Mouse (Mus musculus) lung, embryonic 14.5 days (tissue): Measurements from ENCODE around the gene Trappc5. TPM values are rescaled to one million over a fixed set of nuclear protein-coding genes. Genes with fewer than 3 reads are reported as not detected.

Source experiments
- ATAC-seq: fragments of 200-750 bp; cut with Nextera tagmentation; 2 replicates; pipeline ENCODE4 v1.8.0; 2017; ENCODE audit warnings: mild to moderate bottlenecking, moderate TSS enrichment, moderate library complexity; ENCODE audit not compliant: insufficient read depth
- DNase-seq: peaks from one replicate; pipeline ENCODE4 v3.0.0-alpha.2; 2015
- H3K27ac ChIP-seq: fragments of 300-500 bp; sonication (generic); 2 replicates; pipeline ENCODE4 v1.5.1; 2014; ENCODE audit warnings: low read depth, mild to moderate bottlenecking, moderate library complexity
- H3K27me3 ChIP-seq: fragments of 300-500 bp; sonication (generic); 2 replicates; pipeline ENCODE4 v1.6.1; 2014; ENCODE audit warnings: low read length, control low read depth; ENCODE audit not compliant: insufficient read depth
- H3K36me3 ChIP-seq: fragments of 300-500 bp; sonication (generic); 2 replicates; pipeline ENCODE4 v1.6.1; 2014; ENCODE audit warnings: control low read depth; ENCODE audit not compliant: insufficient read depth
- H3K4me1 ChIP-seq: fragments of 300-500 bp; sonication (generic); 2 replicates; pipeline ENCODE4 v1.6.1; 2014; ENCODE audit warnings: antibody characterized with exemption, control low read depth; ENCODE audit not compliant: insufficient read depth
- H3K4me2 ChIP-seq: fragments of 300-500 bp; sonication (generic); 2 replicates; pipeline ENCODE4 v1.6.1; 2014; ENCODE audit warnings: mild to moderate bottlenecking
- H3K4me3 ChIP-seq: fragments of 300-500 bp; sonication (generic); 2 replicates; pipeline ENCODE4 v1.5.1; 2014; ENCODE audit warnings: low read depth, low read length
- H3K9ac ChIP-seq: fragments of 300-500 bp; sonication (generic); 2 replicates; pipeline ENCODE4 v1.6.1; 2014
- H3K9me3 ChIP-seq: fragments of 300-500 bp; sonication (generic); 2 replicates; pipeline ENCODE4 v1.6.1; 2016; ENCODE audit warnings: low read depth, low read length, control low read depth
- CTCF ChIP-seq: IDR thresholded peaks from 2 replicates; pipeline ENCODE4 v1.5.1; 2016; ENCODE audit warnings: antibody characterized with exemption, low read depth
- WGBS: fragments of 180-500 bp; shearing (Covaris S2); extraction: QIAGEN DNeasy Blood & Tissue Kit; methylation state at CpG from one replicate; pipeline ENCODE4 v1.1.7; 2014; 5-methylcytosine and 5-hydroxymethylcytosine counted together
- polyA plus RNA-seq: library from polyadenylated mRNA; unstranded; fragments of >200 nt; fragmentation: Nextera tagmentation; extraction: Ambion mirVana; gene quantifications from 2 replicates; pipeline ENCODE4 v1.2.1, GENCODE M21; 2014

The Trappc5 gene
- polyA plus RNA-seq, 1 experiment from 2014 or later = 29.7 TPM

DNA sequence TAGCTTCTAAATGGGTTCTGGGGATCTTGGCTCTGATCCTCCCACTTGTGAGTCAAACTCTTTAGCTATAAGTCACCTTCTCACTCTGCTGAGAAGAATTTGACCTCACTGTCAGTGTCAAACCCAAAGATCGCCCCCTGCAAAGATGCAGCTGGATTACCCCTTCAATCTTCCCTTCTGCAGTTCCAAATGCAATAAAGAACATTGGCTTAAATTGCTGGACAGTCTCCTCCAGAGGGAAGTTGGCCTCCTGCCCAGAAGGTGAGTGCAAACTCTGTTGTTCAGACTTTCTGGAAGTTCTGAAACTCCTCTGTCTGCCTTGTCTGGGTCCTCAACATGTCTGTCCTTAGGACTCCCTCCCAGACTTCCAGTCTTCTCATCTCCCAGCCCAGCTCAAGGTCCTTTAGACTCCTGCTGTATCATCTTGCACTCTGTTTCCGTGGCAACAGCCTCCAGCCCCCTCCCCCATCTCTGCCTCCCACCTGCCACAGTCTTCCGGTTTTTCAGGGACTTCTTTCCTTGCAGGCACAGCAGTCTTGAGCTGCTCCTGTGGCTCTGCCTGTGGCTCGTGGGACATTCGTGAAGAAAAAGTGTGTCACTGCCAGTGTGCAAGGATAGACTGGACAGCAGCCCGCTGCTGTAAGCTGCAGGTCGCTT, 19.2 kb upstream of the Trappc5 start:
- 16% methylated on average over 7 of the region's 7 CpGs for WGBS
- Histone ChIP-seq H3K4me1 (no peaks in the 10 kb centered on the region), H3K27me3 (no peaks in the 10 kb centered on the region), H3K9ac (no peak overlapping the region), H3K4me2 (no peak overlapping the region), H3K27ac (no peak overlapping the region), H3K36me3 (no peaks in the 10 kb centered on the region), H3K4me3 (no peak overlapping the region), H3K9me3 (no peaks in the 10 kb centered on the region)
- ATAC-seq (no peak), DNase-seq (peak; percentile 6)
- TF ChIP-seq CTCF = no peak

DNA sequence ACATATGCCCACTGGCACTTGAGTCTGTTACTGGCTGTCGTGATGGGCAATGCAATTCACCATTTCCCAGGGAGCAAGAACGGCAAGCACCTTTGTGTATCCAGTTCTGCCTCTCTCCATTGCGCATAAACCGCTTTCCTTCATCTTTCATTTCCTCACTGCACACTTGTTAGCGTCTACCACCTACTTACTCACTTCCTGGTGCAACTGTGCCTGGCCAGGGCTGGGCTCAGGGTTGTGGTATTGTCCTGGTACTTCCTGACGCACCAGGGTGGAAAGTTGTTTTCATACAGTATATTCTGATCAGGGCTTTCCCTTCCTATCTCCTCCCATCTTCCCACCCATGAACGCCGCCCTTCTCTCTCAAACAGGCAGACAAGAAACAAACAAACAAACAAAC, 15.2 kb upstream of the Trappc5 start:
- no peaks in the 10 kb centered on the region for H3K36me3 ChIP-seq
- DNase-seq (no peak), ATAC-seq (no peak)
- no peaks in the 10 kb centered on the region for H3K27me3 ChIP-seq
- H3K9me3 ChIP-seq = no peaks in the 10 kb centered on the region
- H3K4me2 ChIP-seq = no peak overlapping the region
- no peak overlapping the region for H3K4me3 ChIP-seq
- no peak overlapping the region for H3K27ac ChIP-seq
- TF ChIP-seq CTCF = no peak
- WGBS = 73% methylated on average over 8 of the region's 8 CpGs
- H3K9ac ChIP-seq = no peak overlapping the region
- no peaks in the 10 kb centered on the region for H3K4me1 ChIP-seq

DNA sequence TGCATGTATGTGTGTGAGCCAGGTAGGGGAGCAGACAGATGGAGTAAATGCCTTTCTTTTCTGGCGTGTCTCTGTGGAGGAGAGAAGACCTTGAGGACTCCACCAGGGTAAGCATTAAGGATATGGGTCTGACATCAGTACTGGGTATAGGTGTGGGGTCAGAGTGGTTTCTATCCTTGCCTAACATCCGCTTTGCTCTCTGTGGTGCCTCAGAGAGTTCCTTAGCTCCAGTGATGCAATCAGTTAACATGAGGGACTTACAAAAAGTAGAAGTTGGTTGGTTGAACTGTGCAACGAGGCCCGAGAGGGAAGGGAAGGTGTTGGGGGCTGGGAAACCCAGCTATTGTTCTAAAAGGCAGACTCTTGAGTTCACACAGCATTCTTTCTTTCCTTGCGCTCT, 11.7 kb upstream of the Trappc5 start:
- ATAC-seq (no peak), DNase-seq (no peak)
- Histone ChIP-seq H3K27me3 (no peaks in the 10 kb centered on the region), H3K36me3 (no peaks in the 10 kb centered on the region), H3K27ac (no peak overlapping the region), H3K4me3 (no peak overlapping the region), H3K9ac (no peak overlapping the region), H3K4me1 (no peaks in the 10 kb centered on the region), H3K4me2 (no peak overlapping the region), H3K9me3 (no peaks in the 10 kb centered on the region)
- 55% methylated on average over 5 of the region's 5 CpGs for WGBS
- TF ChIP-seq CTCF = no peak

DNA sequence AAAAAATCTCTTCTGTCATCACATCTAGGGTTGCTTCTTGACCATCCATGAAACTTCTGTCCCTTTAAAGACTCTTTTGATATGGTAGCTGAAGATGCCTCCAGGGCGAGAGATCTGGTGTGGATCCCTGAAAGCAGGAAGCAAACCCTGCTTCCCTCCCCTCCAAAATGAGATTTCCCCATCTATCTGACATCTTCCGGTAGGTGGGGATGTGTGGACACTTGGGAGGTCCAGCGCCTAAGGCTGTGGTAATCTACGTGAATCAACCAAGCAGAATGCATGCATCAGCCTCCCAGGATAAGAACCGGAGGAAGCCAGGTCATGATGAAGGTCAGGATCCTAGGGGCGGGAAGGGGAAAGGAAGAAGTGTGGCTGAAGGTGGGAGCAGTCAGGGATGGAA, 10.6 kb upstream of the Trappc5 start, which contains the start of gene Mcemp1:
Gene Mcemp1, plus strand, starts transcription at position 248 of the 400 bp plus-strand sequence.
- no peaks in the 10 kb centered on the region for H3K4me1 ChIP-seq
- ATAC-seq (no peak), DNase-seq (no peak)
- 71% methylated on average over 6 of the region's 6 CpGs for WGBS
- no peaks in the 10 kb centered on the region for H3K27me3 ChIP-seq
- no peaks in the 10 kb centered on the region for H3K36me3 ChIP-seq
- H3K27ac ChIP-seq = no peak within 1 kb of the TSS
- no peak within 1 kb of the TSS for H3K9ac ChIP-seq
- H3K4me2 ChIP-seq = no peak within 1 kb of the TSS
- no peak within 1 kb of the TSS for H3K4me3 ChIP-seq
- TF ChIP-seq CTCF = no peak
- no peaks in the 10 kb centered on the region for H3K9me3 ChIP-seq

DNA sequence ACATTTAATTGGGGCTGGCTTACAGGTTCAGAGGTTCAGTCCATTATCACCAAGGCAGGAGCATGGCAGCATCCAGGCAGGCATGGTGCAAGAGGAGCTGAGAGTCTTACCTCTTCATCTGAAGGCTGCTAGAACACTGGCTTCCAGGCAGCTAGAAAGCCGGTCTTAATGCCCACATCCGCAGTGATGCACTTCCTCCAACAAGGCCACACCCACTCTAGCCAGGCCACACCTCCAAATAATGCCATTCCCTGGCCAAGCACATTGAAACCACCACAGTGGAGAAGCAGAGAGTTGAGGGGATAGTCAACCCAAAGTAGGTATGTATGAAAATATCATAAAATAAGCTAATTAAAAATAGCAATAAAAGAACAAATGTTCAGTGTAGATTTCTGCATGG, 5.7 kb upstream of the Trappc5 start:
- DNase-seq (no peak), ATAC-seq (no peak)
- WGBS = 78% methylated on average over 2 of the region's 2 CpGs
- no peaks in the 10 kb centered on the region for H3K9me3 ChIP-seq
- H3K27ac ChIP-seq = no peak overlapping the region
- no peak overlapping the region for H3K9ac ChIP-seq
- no peak overlapping the region for H3K4me2 ChIP-seq
- no peaks in the 10 kb centered on the region for H3K4me1 ChIP-seq
- H3K36me3 ChIP-seq = no peaks in the 10 kb centered on the region
- no peak overlapping the region for H3K4me3 ChIP-seq
- no peaks in the 10 kb centered on the region for H3K27me3 ChIP-seq
- no peak for TF ChIP-seq CTCF

DNA sequence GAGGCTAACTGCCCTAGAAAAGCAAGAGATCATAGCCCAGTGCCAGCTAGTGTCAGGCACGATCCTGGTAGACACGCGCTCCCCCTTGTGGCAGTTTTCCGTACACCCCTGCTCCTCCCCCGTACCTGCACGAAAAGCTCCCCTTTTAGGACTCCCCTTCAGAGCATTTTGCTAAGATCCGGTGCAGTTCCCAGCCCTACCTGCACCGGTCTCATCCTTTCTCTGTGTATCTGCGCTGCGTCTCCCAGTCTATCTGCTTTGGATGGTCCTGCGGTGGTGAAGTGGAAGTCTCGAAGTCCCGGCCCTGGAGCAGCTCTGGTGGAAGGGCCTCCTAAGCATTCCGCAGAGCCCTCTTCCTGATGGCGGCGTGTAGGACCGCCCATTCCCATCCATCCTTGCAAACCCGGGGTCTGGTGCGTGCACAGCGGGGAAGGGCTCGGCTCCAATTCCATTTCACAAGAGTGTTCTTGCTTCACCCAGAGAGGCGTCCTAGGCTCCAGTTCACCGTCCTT, 4.1 kb upstream of the Trappc5 start, which contains the start of gene Fcor:
Gene Fcor, minus strand, starts transcription at position 383 of the 512 bp plus-strand sequence.
- peak; percentile 87 for ATAC-seq
- Histone ChIP-seq H3K4me3 (peak within 1 kb of the TSS; percentile 52), H3K36me3 (no peaks in the 10 kb centered on the region), H3K4me1 (no peaks in the 10 kb centered on the region), H3K27me3 (no peaks in the 10 kb centered on the region), H3K4me2 (peak within 1 kb of the TSS; percentile 72), H3K9ac (peak within 1 kb of the TSS; percentile 52), H3K9me3 (no peaks in the 10 kb centered on the region), H3K27ac (peak within 1 kb of the TSS; percentile 13; the same call in 1 of the 2 replicates)
- DNase-seq = peak; percentile 87
- WGBS = 0% methylated on average over 23 of the region's 23 CpGs
- TF ChIP-seq CTCF = peak; percentile 92

DNA sequence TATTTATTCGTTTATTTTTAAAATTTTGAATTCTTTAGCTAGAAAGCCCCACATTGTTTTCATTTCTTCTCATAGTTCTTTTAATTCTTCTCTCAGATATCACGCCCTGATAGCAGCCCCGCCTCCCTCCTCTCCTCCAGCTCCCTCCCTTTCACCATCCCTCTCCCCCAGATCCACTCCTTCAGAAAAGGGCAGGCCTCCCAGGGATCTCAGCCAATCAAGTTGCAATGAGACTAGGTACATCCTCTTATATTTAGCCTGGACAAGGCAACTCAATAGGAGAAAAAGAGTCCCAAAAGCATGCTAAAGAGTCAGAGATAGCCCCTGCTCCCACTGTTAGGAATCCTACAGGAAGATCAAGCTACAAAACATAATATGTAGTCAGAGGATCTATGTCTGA, 1.4 kb upstream of the Trappc5 start:
- Histone ChIP-seq H3K4me2 (no peak overlapping the region), H3K27me3 (no peaks in the 10 kb centered on the region), H3K27ac (no peak overlapping the region), H3K9ac (no peak overlapping the region), H3K4me1 (no peaks in the 10 kb centered on the region), H3K4me3 (no peak overlapping the region), H3K36me3 (peaks cover 13% of the 10 kb centered on the region), H3K9me3 (no peaks in the 10 kb centered on the region)
- whole genome bisulfite sequencing = 49% methylated on average over 3 of the region's 3 CpGs
- no peak for TF ChIP-seq CTCF
- ATAC-seq = no peak
- no peak for DNase-seq
